Mouse (Mus musculus) mesoderm, embryonic 11.5 days (tissue): Measurements from ENCODE around the gene Ccr5.
"Not testable (repeated sequence)": the region's sequence is repeated elsewhere in the genome, so short reads cannot be mapped to it uniquely, and the experiment has no call there.

ENCODE experiments used
- DNase-seq: peaks from one replicate; pipeline ENCODE4 v3.0.0-alpha.2; 2012; ENCODE audit warnings: low read depth, low spot score

Gene Ccr5

GRCm38 (mm10) chr9:124121387-124122184 is at the start of gene Ccr5:
Gene Ccr5, plus strand, starts transcription at chr9:124121543.
- DNase-seq = no peak

- no peak for DNase-seq
Observed at GRCm38 (mm10) chr9:124079803-124080202, 41.5 kb upstream of the Ccr5 start.

GRCm38 (mm10) chr9:124080471-124080870 is 40.9 kb upstream of the Ccr5 start:
- DNase-seq = not testable (repeated sequence)

- no peak for DNase-seq
Observed at GRCm38 (mm10) chr9:124090441-124090840, 30.9 kb upstream of the Ccr5 start.

- no peak for DNase-seq
Observed at GRCm38 (mm10) chr9:124099127-124099526, 22.2 kb upstream of the Ccr5 start.

- no peak for DNase-seq
Observed at GRCm38 (mm10) chr9:124100357-124100756, 21.0 kb upstream of the Ccr5 start.

GRCm38 (mm10) chr9:124101723-124102122 is 19.6 kb upstream of the Ccr5 start, which contains the start of gene Ccr2:
Gene Ccr2, plus strand, starts transcription at chr9:124101950.
- no peak for DNase-seq

- DNase-seq = no peak
Observed at GRCm38 (mm10) chr9:124103199-124103598, 18.1 kb upstream of the Ccr5 start.

- no peak for DNase-seq
Observed at GRCm38 (mm10) chr9:124105196-124105595, 16.1 kb upstream of the Ccr5 start.

GRCm38 (mm10) chr9:124107232-124107631 is 14.1 kb upstream of the Ccr5 start:
- DNase-seq = no peak

GRCm38 (mm10) chr9:124108356-124109127 is 12.8 kb upstream of the Ccr5 start:
- no peak for DNase-seq

- DNase-seq = no peak
Observed at GRCm38 (mm10) chr9:124111997-124112396, 9.3 kb upstream of the Ccr5 start.

GRCm38 (mm10) chr9:124112591-124113239 is 8.6 kb upstream of the Ccr5 start:
- DNase-seq = no peak

- no peak for DNase-seq
Observed at GRCm38 (mm10) chr9:124113777-124114176, 7.6 kb upstream of the Ccr5 start.

- no peak for DNase-seq
Observed at GRCm38 (mm10) chr9:124118489-124118888, 2.9 kb upstream of the Ccr5 start.

- DNase-seq = no peak
Observed at GRCm38 (mm10) chr9:124125576-124125975, 4.2 kb downstream of the Ccr5 start.

GRCm38 (mm10) chr9:124126373-124126772 is 5.0 kb downstream of the Ccr5 start:
- no peak for DNase-seq

GRCm38 (mm10) chr9:124127412-124127811 is 6.1 kb downstream of the Ccr5 start:
- DNase-seq = no peak

GRCm38 (mm10) chr9:124128379-124128778 is 7.0 kb downstream of the Ccr5 start:
- DNase-seq = peak; percentile 66

GRCm38 (mm10) chr9:124132899-124133298 is 11.6 kb downstream of the Ccr5 start:
- DNase-seq = not testable (repeated sequence)

- DNase-seq = not testable (repeated sequence)
Observed at GRCm38 (mm10) chr9:124134919-124135318, 13.6 kb downstream of the Ccr5 start.

- DNase-seq = no peak
Observed at GRCm38 (mm10) chr9:124137619-124138018, 16.3 kb downstream of the Ccr5 start.
